Mouse (Mus musculus) hindbrain, embryonic 11.5 days (tissue): ENCODE data around the gene Zyx. TPM values are rescaled to one million over a fixed set of nuclear protein-coding genes. Genes with fewer than 3 reads are reported as not detected.

Experiments
- ATAC-seq: fragments of 200-750 bp; cut with Nextera tagmentation; 2 replicates; pipeline ENCODE4 v1.8.0; 2017; ENCODE audit warnings: mild to moderate bottlenecking, moderate TSS enrichment, moderate library complexity; ENCODE audit not compliant: low FRiP score
- DNase-seq: peaks from one replicate; pipeline ENCODE4 v3.0.0-alpha.2; 2015; ENCODE audit warnings: low spot score
- H3K27ac ChIP-seq: fragments of 300-500 bp; sonication (generic); 2 replicates; pipeline ENCODE4 v1.5.1; 2014; ENCODE audit warnings: mild to moderate bottlenecking, low read depth, low read length
- H3K27me3 ChIP-seq: fragments of 300-500 bp; sonication (generic); 2 replicates; pipeline ENCODE4 v1.6.1; 2014; ENCODE audit warnings: mild to moderate bottlenecking, low read length, moderate library complexity, mixed read lengths; ENCODE audit not compliant: control insufficient read depth, insufficient read depth
- H3K36me3 ChIP-seq: fragments of 300-500 bp; sonication (generic); 2 replicates; pipeline ENCODE4 v1.6.1; 2014; ENCODE audit warnings: mild to moderate bottlenecking, low read length, moderate library complexity, mixed read lengths; ENCODE audit not compliant: control insufficient read depth, insufficient read depth
- H3K4me1 ChIP-seq: fragments of 300-500 bp; sonication (generic); replicated peaks from 2 replicates; pipeline ENCODE4 v1.6.1; 2014; ENCODE audit warnings: low read length, mixed read lengths; ENCODE audit not compliant: control insufficient read depth, insufficient read depth
- H3K4me2 ChIP-seq: fragments of 300-500 bp; sonication (generic); replicated peaks from 2 replicates; pipeline ENCODE4 v1.6.1; 2014; ENCODE audit warnings: mild to moderate bottlenecking, low read depth, low read length
- H3K4me3 ChIP-seq: fragments of 300-500 bp; sonication (generic); 2 replicates; pipeline ENCODE4 v1.5.1; 2014; ENCODE audit warnings: low read depth, low read length
- H3K9ac ChIP-seq: fragments of 300-500 bp; sonication (generic); 2 replicates; pipeline ENCODE4 v1.6.1; 2014; ENCODE audit warnings: low read depth, low read length
- H3K9me3 ChIP-seq: fragments of 300-500 bp; sonication (generic); 2 replicates; pipeline ENCODE4 v1.6.1; 2016; ENCODE audit warnings: low read length; ENCODE audit not compliant: control insufficient read depth
- WGBS: fragments of 180-500 bp; shearing (Covaris S2); extraction: QIAGEN DNeasy Blood & Tissue Kit; methylation state at CpG from one replicate; pipeline ENCODE4 v1.1.7; 2014; 5-methylcytosine and 5-hydroxymethylcytosine counted together
- polyA plus RNA-seq: library from polyadenylated mRNA; unstranded; fragments of >200 nt; fragmentation: Nextera tagmentation; extraction: Ambion mirVana; gene quantifications from 2 replicates; pipeline ENCODE4 v1.2.1, GENCODE M21; 2014

The Zyx gene
- polyA plus RNA-seq, 1 experiment from 2014 or later, result 60.1 TPM

- no peak overlapping the region for H3K4me2 ChIP-seq
- 0 out of 2 replicates have a peak, but pooled peaks cover 6% of the 10 kb centered on the region for H3K4me1 ChIP-seq
- H3K36me3 ChIP-seq, result no peaks in the 10 kb centered on the region
- DNase-seq (no peak), ATAC-seq (no peak)
- peaks cover 3% of the 10 kb centered on the region; the same call in 1 of the 2 replicates for H3K27me3 ChIP-seq
- H3K27ac ChIP-seq, result no peak overlapping the region
- no peak overlapping the region for H3K4me3 ChIP-seq
- H3K9me3 ChIP-seq, result no peaks in the 10 kb centered on the region
- WGBS, result 98% methylated on average over 3 of the region's 3 CpGs
- no peak overlapping the region for H3K9ac ChIP-seq
Observed at GRCm38 (mm10) chr6:42326509-42326908, 22.9 kb upstream of the Zyx start.

- Histone ChIP-seq H3K4me1 (no peaks in the 10 kb centered on the region), H3K4me3 (no peak overlapping the region), H3K27ac (no peak overlapping the region), H3K27me3 (no peaks in the 10 kb centered on the region), H3K36me3 (no peaks in the 10 kb centered on the region), H3K4me2 (no peak overlapping the region), H3K9me3 (no peaks in the 10 kb centered on the region), H3K9ac (no peak overlapping the region)
- no peak for DNase-seq
- 80% methylated on average over 3 of the region's 3 CpGs for WGBS
- ATAC-seq, result no peak
Observed at GRCm38 (mm10) chr6:42328757-42329156, 20.7 kb upstream of the Zyx start.

DNA sequence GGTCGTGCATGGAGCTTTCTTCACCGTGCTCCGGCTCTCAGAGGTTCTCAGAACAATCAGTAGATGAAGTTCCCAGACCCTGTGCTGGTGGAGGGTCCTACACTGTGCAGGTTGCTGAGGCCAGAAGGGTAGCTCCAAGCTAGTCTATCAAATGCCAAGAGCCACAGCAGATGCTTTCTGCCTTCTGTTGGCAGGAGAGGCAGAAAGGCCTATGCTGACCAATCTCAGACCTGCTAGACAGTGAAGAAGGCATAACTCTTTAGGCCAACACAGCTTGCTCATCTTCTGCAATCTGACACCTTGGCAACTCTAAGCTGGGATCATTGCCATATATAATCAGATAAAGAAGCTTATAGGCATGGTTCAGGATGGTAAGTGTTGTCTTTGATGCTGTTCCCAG, 19.2 kb upstream of the Zyx start:
- Histone ChIP-seq H3K27ac (no peak overlapping the region), H3K4me2 (no peak overlapping the region), H3K4me3 (no peak overlapping the region), H3K27me3 (no peaks in the 10 kb centered on the region), H3K9me3 (no peaks in the 10 kb centered on the region), H3K4me1 (no peaks in the 10 kb centered on the region), H3K36me3 (no peaks in the 10 kb centered on the region), H3K9ac (no peak overlapping the region)
- ATAC-seq (no peak), DNase-seq (no peak)
- WGBS, result 87% methylated on average over 3 of the region's 3 CpGs

- H3K9ac ChIP-seq, result no peak overlapping the region
- no peak overlapping the region for H3K4me3 ChIP-seq
- no peak overlapping the region for H3K4me2 ChIP-seq
- WGBS, result 89% methylated on average over 3 of the region's 3 CpGs
- no peaks in the 10 kb centered on the region for H3K9me3 ChIP-seq
- DNase-seq (no peak), ATAC-seq (no peak)
- no peak overlapping the region for H3K27ac ChIP-seq
- no peaks in the 10 kb centered on the region for H3K27me3 ChIP-seq
- H3K36me3 ChIP-seq, result no peaks in the 10 kb centered on the region
- H3K4me1 ChIP-seq, result no peaks in the 10 kb centered on the region
Observed at GRCm38 (mm10) chr6:42330946-42331345, 18.5 kb upstream of the Zyx start.

DNA sequence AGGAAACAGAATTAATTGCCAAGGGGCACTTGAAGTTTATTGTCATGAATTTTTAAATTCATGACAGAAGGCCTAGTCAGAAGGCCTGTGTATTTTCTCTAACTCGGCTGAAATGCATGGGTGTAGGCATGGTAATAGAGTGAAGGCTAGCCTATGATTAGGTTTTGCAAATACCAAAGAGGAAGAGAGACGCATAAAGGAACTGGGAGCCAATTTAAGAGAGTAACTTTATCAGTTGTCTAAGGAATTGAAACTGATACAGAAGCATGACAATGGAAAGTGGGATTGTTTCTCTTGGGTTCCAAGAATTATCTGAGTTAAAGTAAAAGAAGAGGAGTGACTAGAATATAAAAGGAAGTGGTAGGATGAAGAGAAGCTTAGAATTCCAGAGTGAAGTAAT, 10.2 kb upstream of the Zyx start:
- H3K4me3 ChIP-seq, result no peak overlapping the region
- WGBS, result 86% methylated on average over 2 of the region's 2 CpGs
- ATAC-seq (no peak), DNase-seq (no peak)
- H3K27ac ChIP-seq, result no peak overlapping the region
- no peak overlapping the region for H3K9ac ChIP-seq
- no peaks in the 10 kb centered on the region for H3K27me3 ChIP-seq
- H3K4me2 ChIP-seq, result no peak overlapping the region
- no peaks in the 10 kb centered on the region for H3K36me3 ChIP-seq
- no peaks in the 10 kb centered on the region for H3K9me3 ChIP-seq
- no peaks in the 10 kb centered on the region for H3K4me1 ChIP-seq

DNA sequence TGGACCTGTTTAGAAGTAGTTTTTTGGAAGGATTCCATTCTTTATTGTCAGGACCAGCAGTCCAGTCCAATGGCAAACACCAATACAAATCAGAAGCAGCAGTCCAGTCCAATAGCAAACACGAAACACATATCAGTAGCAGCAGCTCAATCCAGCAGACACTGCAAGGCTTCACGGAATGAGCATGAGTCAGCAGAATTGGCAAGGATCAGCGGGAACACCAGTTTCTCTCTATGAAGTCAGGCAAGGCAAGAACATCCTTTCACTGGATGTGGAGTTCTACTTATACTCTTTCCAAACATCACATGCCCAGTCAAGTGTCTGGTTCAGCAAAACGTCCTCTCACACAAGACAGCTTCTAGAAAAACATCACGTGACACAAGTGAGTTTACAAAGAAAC, 9.4 kb upstream of the Zyx start:
- WGBS, result 81% methylated on average over 5 of the region's 5 CpGs
- Histone ChIP-seq H3K4me3 (no peak overlapping the region), H3K9ac (no peak overlapping the region), H3K4me1 (no peaks in the 10 kb centered on the region), H3K4me2 (no peak overlapping the region), H3K36me3 (no peaks in the 10 kb centered on the region), H3K27ac (no peak overlapping the region), H3K9me3 (no peaks in the 10 kb centered on the region), H3K27me3 (no peaks in the 10 kb centered on the region)
- ATAC-seq (no peak), DNase-seq (no peak)

DNA sequence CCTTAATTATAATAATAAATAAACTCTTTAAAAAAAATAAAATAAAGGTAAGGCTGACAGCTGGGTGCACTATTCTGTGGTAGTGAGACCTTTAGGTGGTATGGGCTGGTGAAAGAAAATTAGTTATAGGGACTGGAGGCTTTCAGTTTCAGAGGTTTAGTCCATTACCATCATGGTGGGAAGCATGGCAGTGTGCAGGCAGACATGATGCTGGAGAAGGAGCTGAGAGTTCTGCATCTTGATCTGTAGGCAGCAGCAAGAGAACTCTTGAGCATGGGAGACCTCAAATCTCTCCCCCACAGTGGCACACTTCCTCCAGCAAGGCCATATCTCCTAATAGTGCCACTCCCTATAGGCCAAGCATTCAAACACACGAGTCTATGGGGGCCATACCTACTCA, 7.3 kb upstream of the Zyx start:
- Histone ChIP-seq H3K4me3 (no peak overlapping the region), H3K4me1 (no peaks in the 10 kb centered on the region), H3K9ac (no peak overlapping the region), H3K27ac (no peak overlapping the region), H3K4me2 (no peak overlapping the region), H3K36me3 (no peaks in the 10 kb centered on the region), H3K27me3 (no peaks in the 10 kb centered on the region), H3K9me3 (no peaks in the 10 kb centered on the region)
- DNase-seq (no peak), ATAC-seq (no peak)
- WGBS, result 46% methylated on average over 1 of the region's 1 CpGs

DNA sequence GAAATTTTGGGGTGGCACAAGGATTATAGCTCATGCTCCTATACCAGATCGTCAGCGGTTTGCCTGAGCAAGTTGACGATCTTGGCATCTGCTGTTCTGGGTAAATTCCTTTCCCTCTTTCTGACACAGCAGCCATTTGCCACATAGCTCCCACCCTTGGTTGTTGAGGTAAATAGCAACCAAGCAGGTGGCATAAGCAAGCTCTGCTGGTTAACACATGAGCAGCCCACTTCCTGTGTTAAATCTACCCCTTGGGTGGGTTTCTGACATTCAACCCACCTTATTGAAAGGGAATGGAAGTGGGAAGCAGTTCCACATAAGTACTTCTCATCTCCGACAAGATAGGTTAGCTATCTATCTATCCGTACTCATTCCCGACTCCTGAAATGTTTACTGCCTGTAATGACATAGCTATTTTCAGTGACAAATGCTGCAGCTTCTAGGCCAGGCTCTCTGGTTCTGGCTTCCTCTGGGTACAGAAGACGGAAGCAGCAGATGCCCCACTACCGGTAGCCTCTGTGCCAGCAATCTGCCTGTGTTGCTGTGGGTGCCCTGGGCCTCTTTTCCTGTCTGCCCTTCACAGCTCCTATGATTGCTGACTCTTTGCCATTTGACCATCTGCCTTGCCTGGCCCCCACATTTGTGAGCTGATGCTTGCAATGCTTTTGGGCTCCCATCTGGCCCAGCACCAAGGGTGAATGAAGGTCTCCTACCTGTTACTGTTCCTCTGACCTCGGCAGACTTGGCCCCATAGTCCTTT, 5.9 kb upstream of the Zyx start:
- no peak for DNase-seq
- Histone ChIP-seq H3K4me3 (no peak overlapping the region), H3K9me3 (no peaks in the 10 kb centered on the region), H3K27me3 (no peaks in the 10 kb centered on the region), H3K36me3 (no peaks in the 10 kb centered on the region), H3K4me1 (no peaks in the 10 kb centered on the region; the same call in 1 of the 2 replicates), H3K27ac (no peak overlapping the region), H3K9ac (no peak overlapping the region), H3K4me2 (no peak overlapping the region)
- 89% methylated on average over 9 of the region's 9 CpGs for WGBS
- ATAC-seq, result no peak

DNA sequence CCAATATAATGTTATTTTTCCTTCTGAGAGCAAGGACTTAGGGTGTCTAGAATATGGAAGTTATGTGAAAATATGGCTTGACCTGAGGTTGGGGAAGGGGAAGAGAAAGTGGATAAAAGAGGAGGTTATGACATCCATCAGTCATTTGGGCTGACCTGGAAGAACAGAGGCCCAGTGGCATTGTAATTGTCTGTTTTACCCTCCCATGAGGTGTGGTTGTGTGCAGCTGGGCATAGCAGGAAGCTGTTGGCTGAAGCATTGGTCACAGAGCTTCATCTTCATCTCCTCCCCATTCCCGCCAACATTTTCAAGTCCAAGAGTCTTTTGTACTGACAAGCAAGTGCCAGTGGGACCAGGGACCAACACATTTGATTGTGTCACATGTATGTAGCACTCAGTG, 5.2 kb upstream of the Zyx start:
- DNase-seq (no peak), ATAC-seq (no peak)
- Histone ChIP-seq H3K27ac (no peak overlapping the region), H3K9me3 (no peaks in the 10 kb centered on the region), H3K4me3 (no peak overlapping the region), H3K4me2 (no peak overlapping the region), H3K9ac (no peak overlapping the region), H3K4me1 (no peaks in the 10 kb centered on the region; the same call in 1 of the 2 replicates), H3K27me3 (no peaks in the 10 kb centered on the region), H3K36me3 (no peaks in the 10 kb centered on the region)
- WGBS, result 82% methylated on average over 1 of the region's 1 CpGs
